ENCODE assay signal across 8 mouse cellular contexts in genomic region chr7:110002968-110003367, GRCm38 (mm10). TPM values are rescaled to one million over a fixed set of nuclear protein-coding genes. Genes with fewer than 3 reads are reported as not detected.
DNase-seq lines count a peak whose midpoint lies in the region; ATAC-seq and TF ChIP-seq lines count a peak whose summit lies in the region.

No protein-coding gene starts in this region.

- peaks cover 9% of the 10 kb centered on the region; the same call in 1 of the 2 replicates for H3K79me2 ChIP-seq in macrophage (ENCODE audit: inconsistent target)

- no peak overlapping the region for H3K9ac ChIP-seq in forebrain, postnatal 0 days
- peak overlapping the region; percentile 13; the same call in 1 of the 2 replicates for H3K9ac ChIP-seq in hindbrain, embryonic 11.5 days (ENCODE audit: low read depth, low read length)

- peak; percentile 34; the same call in 1 of the 2 replicates for ATAC-seq in forebrain, postnatal 0 days
- no peak for ATAC-seq in hindbrain, embryonic 11.5 days (ENCODE audit: low FRiP score)

- WGBS in cerebellum, adult 2 months, result 8% methylated on average over 20 of the region's 20 CpGs
- 20% methylated on average over 20 of the region's 20 CpGs for WGBS in forebrain, postnatal 0 days
- WGBS in hindbrain, embryonic 11.5 days, result 17% methylated on average over 20 of the region's 20 CpGs
- WGBS in macrophage (ENCODE audit: missing documents), result 44% methylated on average over 18 of the region's 20 CpGs

- TF ChIP-seq POLR2A in cerebellum, adult 2 months (IDR thresholded peaks at IDR 0.05; ENCODE audit: borderline replicate concordance, insufficient read depth, low read length), result no peak

- no peaks in the 10 kb centered on the region for H3K36me3 ChIP-seq in forebrain, postnatal 0 days (ENCODE audit: insufficient read depth)
- H3K36me3 ChIP-seq in hindbrain, embryonic 11.5 days (ENCODE audit: control insufficient read depth, insufficient read depth, low read length), result no peaks in the 10 kb centered on the region
- H3K36me3 ChIP-seq in macrophage (ENCODE audit: inconsistent target), result no peaks in the 10 kb centered on the region

- no peaks in the 10 kb centered on the region for H3K4me1 ChIP-seq in cerebellum, adult 2 months (ENCODE audit: control insufficient read depth, insufficient read depth, low read length)
- H3K4me1 ChIP-seq in forebrain, postnatal 0 days (ENCODE audit: insufficient read depth), result no peaks in the 10 kb centered on the region
- H3K4me1 ChIP-seq in hindbrain, embryonic 11.5 days (replicated peaks; ENCODE audit: control insufficient read depth, insufficient read depth, low read length), result no peaks in the 10 kb centered on the region

- H3K9me3 ChIP-seq in forebrain, postnatal 0 days (ENCODE audit: low read length), result no peaks in the 10 kb centered on the region
- H3K9me3 ChIP-seq in hindbrain, embryonic 11.5 days (ENCODE audit: control insufficient read depth, low read length), result no peaks in the 10 kb centered on the region

- peak overlapping the region; percentile 34; the same call in 1 of the 2 replicates for H3K27ac ChIP-seq in cerebellum, adult 2 months (ENCODE audit: insufficient read depth, low read length)
- no peak overlapping the region for H3K27ac ChIP-seq in forebrain, postnatal 0 days (ENCODE audit: low read depth, low read length)
- no peak overlapping the region for H3K27ac ChIP-seq in hindbrain, embryonic 11.5 days (ENCODE audit: low read depth, low read length)
- peak overlapping the region; percentile 12 for H3K27ac ChIP-seq in macrophage

- peak overlapping the region; percentile 4 for H3K4me3 ChIP-seq in cerebellum, adult 2 months (replicated peaks; ENCODE audit: insufficient read depth, low read depth, low read length)
- H3K4me3 ChIP-seq in forebrain, postnatal 0 days (ENCODE audit: low read depth, low read length), result peak overlapping the region; percentile 5; the same call in 1 of the 2 replicates
- H3K4me3 ChIP-seq in hindbrain, embryonic 11.5 days (ENCODE audit: low read depth, low read length), result no peak overlapping the region
- no peak overlapping the region for H3K4me3 ChIP-seq in macrophage (ENCODE audit: inconsistent target)

- DNase-seq in MN1 (ENCODE audit: low spot score), result peak; percentile 85
- DNase-seq in cerebellum, adult 2 months, result peak; percentile 71 to 81
- DNase-seq in forebrain, postnatal 0 days, result no peak
- peak; percentile 33 for DNase-seq in hindbrain, embryonic 11.5 days (ENCODE audit: low spot score)
- DNase-seq in left cerebral cortex, postnatal 10 days (ENCODE audit: extremely low spot score in 1 of 2, low spot score in 2 of 2), result peak; percentile 5 to 81
- DNase-seq in right cerebral cortex, postnatal 4 days, result peak; percentile 5
- no peak for DNase-seq in thymus, postnatal 10 days (ENCODE audit: low spot score in 2 of 2)

- peak overlapping the region; percentile 37 for H3K4me2 ChIP-seq in forebrain, postnatal 0 days (ENCODE audit: low read depth)
- peak overlapping the region; percentile 17 for H3K4me2 ChIP-seq in hindbrain, embryonic 11.5 days (replicated peaks; ENCODE audit: low read depth, low read length)

- no peaks in the 10 kb centered on the region for H3K27me3 ChIP-seq in cerebellum, adult 2 months (ENCODE audit: control insufficient read depth, insufficient read depth, low read length)
- no peaks in the 10 kb centered on the region; the same call in 1 of the 2 replicates for H3K27me3 ChIP-seq in forebrain, postnatal 0 days (ENCODE audit: insufficient read depth, low read length)
- H3K27me3 ChIP-seq in hindbrain, embryonic 11.5 days (ENCODE audit: control insufficient read depth, insufficient read depth, low read length), result no peaks in the 10 kb centered on the region

- intact Hi-C loops in left cerebral cortex, postnatal 10 days (cut with DNase I), result no loop called here

- no peak for TF ChIP-seq CTCF in cerebellum, adult 2 months (IDR thresholded peaks at IDR 0.05; ENCODE audit: borderline replicate concordance, insufficient read depth, low read depth, low read length)
- no peak for TF ChIP-seq CTCF in forebrain, postnatal 0 days (IDR thresholded peaks at IDR 0.05; ENCODE audit: low read depth)

RNA-seq across cellular contexts. Expression of gene Ipo7, which starts 15.1 kb away (rescaled TPM):
- polyA plus RNA-seq in cerebellum, adult 2 months (2012; rRNA removed), result 46.5 and 50.8 TPM in 2 replicates
- 88.0 and 97.9 TPM in 2 replicates for total RNA-seq in forebrain, postnatal 0 days (2014; rRNA removed)
- polyA plus RNA-seq in forebrain, postnatal 0 days (2015; fragmentation: Nextera tagmentation; extraction: Ambion mirVana), result 21.7 and 26.5 TPM in 2 replicates
- 23.2 and 32.7 TPM in 2 replicates for polyA plus RNA-seq in hindbrain, embryonic 11.5 days (2014; fragmentation: Nextera tagmentation; extraction: Ambion mirVana)
- total RNA-seq in left cerebral cortex, postnatal 10 days (2021), result 10 to 100 TPM; 88.9 to 90.7 TPM
- total RNA-seq in macrophage (2018; cell fraction: chromatin; rRNA removed), result 10 to 100 TPM; 42.8 to 90.2 (median 70.0) TPM
- total RNA-seq in macrophage (2018; cell fraction: cytosol; rRNA removed), result 10 to 100 TPM; 41.7 to 64.7 (median 54.8) TPM
- total RNA-seq in macrophage (2018; cell fraction: nucleus; rRNA removed), result 100 to 1,000 TPM in 3 of 26 experiments, 10 to 100 TPM in 23; 44.1 to 124 (median 60.1) TPM
- polyA plus RNA-seq in macrophage (2018), result 47.4 to 71.0 TPM (median 47.9 TPM) in 3 replicates

RNA-seq across cellular contexts. Expression of gene Tmem41b, which starts 16.2 kb away (rescaled TPM):
- polyA plus RNA-seq in cerebellum, adult 2 months (2012; rRNA removed), result 61.8 and 66.0 TPM in 2 replicates
- total RNA-seq in forebrain, postnatal 0 days (2014; rRNA removed), result 48.6 and 63.2 TPM in 2 replicates
- 38.6 and 46.4 TPM in 2 replicates for polyA plus RNA-seq in forebrain, postnatal 0 days (2015; fragmentation: Nextera tagmentation; extraction: Ambion mirVana)
- polyA plus RNA-seq in hindbrain, embryonic 11.5 days (2014; fragmentation: Nextera tagmentation; extraction: Ambion mirVana), result 78.4 and 84.8 TPM in 2 replicates
- total RNA-seq in left cerebral cortex, postnatal 10 days (2021), result 10 to 100 TPM; 53.1 to 55.0 TPM
- 10 to 100 TPM; 28.3 to 95.6 (median 56.4) TPM for total RNA-seq in macrophage (2018; cell fraction: chromatin; rRNA removed)
- total RNA-seq in macrophage (2018; cell fraction: cytosol; rRNA removed), result 10 to 100 TPM; 48.1 to 68.1 (median 53.5) TPM
- total RNA-seq in macrophage (2018; cell fraction: nucleus; rRNA removed), result 100 to 1,000 TPM in 2 of 26 experiments, 10 to 100 TPM in 24; 30.4 to 111 (median 71.6) TPM
- polyA plus RNA-seq in macrophage (2018), result 49.5 to 57.5 TPM (median 51.3 TPM) in 3 replicates

RNA-seq across cellular contexts. Expression of gene Dennd5a, which starts 42.7 kb away (rescaled TPM):
- polyA plus RNA-seq in cerebellum, adult 2 months (2012; rRNA removed), result 270 TPM in 2 replicates
- 144 and 156 TPM in 2 replicates for total RNA-seq in forebrain, postnatal 0 days (2014; rRNA removed)
- polyA plus RNA-seq in forebrain, postnatal 0 days (2015; fragmentation: Nextera tagmentation; extraction: Ambion mirVana), result 24.0 and 28.0 TPM in 2 replicates
- polyA plus RNA-seq in hindbrain, embryonic 11.5 days (2014; fragmentation: Nextera tagmentation; extraction: Ambion mirVana), result 52.5 and 57.3 TPM in 2 replicates
- total RNA-seq in left cerebral cortex, postnatal 10 days (2021), result 100 to 1,000 TPM; 150 to 152 TPM
- 100 to 1,000 TPM; 116 to 908 (median 195) TPM for total RNA-seq in macrophage (2018; cell fraction: chromatin; rRNA removed)
- total RNA-seq in macrophage (2018; cell fraction: cytosol; rRNA removed), result 100 to 1,000 TPM in 3 of 26 experiments, 10 to 100 TPM in 23; 49.2 to 143 (median 73.8) TPM
- total RNA-seq in macrophage (2018; cell fraction: nucleus; rRNA removed), result 100 to 1,000 TPM in 19 of 26 experiments, 10 to 100 TPM in 7; 77.2 to 518 (median 143) TPM
- 50.8 to 79.4 TPM (median 79.0 TPM) in 3 replicates for polyA plus RNA-seq in macrophage (2018)

RNA-seq across cellular contexts. Expression of gene Zfp143, which starts 58.0 kb away (rescaled TPM):
- 16.0 and 16.7 TPM in 2 replicates for polyA plus RNA-seq in cerebellum, adult 2 months (2012; rRNA removed)
- 12.1 and 12.2 TPM in 2 replicates for total RNA-seq in forebrain, postnatal 0 days (2014; rRNA removed)
- 5.7 and 6.7 TPM in 2 replicates for polyA plus RNA-seq in forebrain, postnatal 0 days (2015; fragmentation: Nextera tagmentation; extraction: Ambion mirVana)
- polyA plus RNA-seq in hindbrain, embryonic 11.5 days (2014; fragmentation: Nextera tagmentation; extraction: Ambion mirVana), result 26.2 and 31.8 TPM in 2 replicates
- 1 to 10 TPM; 8.2 to 9.4 TPM for total RNA-seq in left cerebral cortex, postnatal 10 days (2021)
- 10 to 100 TPM in 24 of 26 experiments, 1 to 10 TPM in 2; 4.6 to 27.2 (median 20.6) TPM for total RNA-seq in macrophage (2018; cell fraction: chromatin; rRNA removed)
- total RNA-seq in macrophage (2018; cell fraction: cytosol; rRNA removed), result 10 to 100 TPM in 20 of 26 experiments, 1 to 10 TPM in 6; 6.5 to 14.9 (median 11.1) TPM
- 10 to 100 TPM in 22 of 26 experiments, 1 to 10 TPM in 4; 7.5 to 25.9 (median 17.0) TPM for total RNA-seq in macrophage (2018; cell fraction: nucleus; rRNA removed)
- polyA plus RNA-seq in macrophage (2018), result 9.7 to 17.2 TPM (median 11.3 TPM) in 3 replicates

Comparison
In these comparisons a context has a peak if more than half of its experiments do, and no peak if none do; other contexts are left out.
1. DNase-seq: peak in MN1 (single experiment), cerebellum, adult 2 months (2 of 2), hindbrain, embryonic 11.5 days (single experiment), left cerebral cortex, postnatal 10 days (2 of 2) and right cerebral cortex, postnatal 4 days (single experiment); none in forebrain, postnatal 0 days (single experiment) and thymus, postnatal 10 days (0 of 2).
2. H3K27ac ChIP-seq: peak in cerebellum, adult 2 months (single experiment) and macrophage (single experiment); none in forebrain, postnatal 0 days (single experiment) and hindbrain, embryonic 11.5 days (single experiment).
3. H3K4me3 ChIP-seq: peak in cerebellum, adult 2 months (single experiment) and forebrain, postnatal 0 days (single experiment); none in hindbrain, embryonic 11.5 days (single experiment) and macrophage (single experiment).